Mouse (Mus musculus): ENCODE measurements around the gene Olfr706.
"Not testable (repeated sequence)": the region's sequence is repeated elsewhere in the genome, so short reads cannot be mapped to it uniquely, and the experiment has no call there.

Olfr706 gene

GRCm38 (mm10) chr7:106888062-106888461 is at the start of gene Olfr706:
TSS of gene Olfr706 (minus strand) at chr7:106888162.
- DNase-seq = no peak

DNA sequence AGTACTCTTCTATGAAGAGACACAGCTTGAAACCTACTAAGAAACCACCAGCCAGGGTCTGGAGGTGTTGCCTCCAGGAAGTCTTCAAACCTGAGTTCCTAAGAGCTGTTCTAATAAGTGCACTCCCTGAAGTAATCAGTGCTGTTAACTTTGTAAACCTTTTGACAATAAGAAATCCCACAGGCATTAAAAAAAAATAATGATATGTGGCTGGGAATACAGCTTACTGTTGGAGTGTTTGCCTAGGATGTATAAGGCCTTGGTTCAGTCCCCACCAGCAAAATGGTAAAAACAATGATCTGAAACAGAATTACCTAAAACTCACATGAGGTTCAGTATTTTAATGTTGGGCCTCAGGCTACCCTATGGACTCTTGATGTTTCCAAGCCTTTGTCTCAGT is 44.2 kb upstream of the Olfr706 start, which contains the start of gene Olfr709-ps1:
Gene Olfr709-ps1 (minus strand): TSS at position 101 of the 400 bp plus-strand sequence.
- DNase-seq = no peak

DNA sequence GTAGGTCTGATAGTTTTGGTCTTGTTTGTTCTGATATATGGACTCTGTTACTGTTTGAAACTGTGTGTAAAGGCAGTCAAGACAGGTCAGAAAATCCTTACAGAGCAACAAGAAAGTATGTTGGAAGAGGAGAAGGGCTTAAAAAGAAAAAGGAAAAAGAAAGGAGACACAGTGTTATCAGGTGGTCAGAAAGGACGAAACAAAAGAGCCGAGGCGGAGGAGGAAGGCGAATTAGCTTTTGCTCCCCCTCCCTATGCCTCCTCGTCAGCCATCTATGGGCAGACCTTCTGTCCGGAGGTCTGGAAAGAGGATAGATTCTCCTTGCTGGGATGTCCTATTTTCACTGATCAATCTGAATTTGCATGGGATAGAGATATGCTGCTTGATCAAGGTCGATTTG is 33.0 kb upstream of the Olfr706 start:
- peak in 1 of 2 experiments; percentile 42 for DNase-seq

- no peak for DNase-seq
These were observed 19.7 kb upstream of the Olfr706 start, which contains the start of gene Olfr1532-ps1 for GRCm38 (mm10) chr7:106907676-106908075. TSS of gene Olfr1532-ps1 (plus strand) at chr7:106908001.

GRCm38 (mm10) chr7:106901141-106901540 is 13.2 kb upstream of the Olfr706 start, which contains the start of gene Olfr707:
TSS of gene Olfr707 (minus strand) at chr7:106901241.
- DNase-seq = not testable (repeated sequence)

GRCm38 (mm10) chr7:106876791-106877190 is 11.2 kb downstream of the Olfr706 start, which contains the start of gene Olfr705:
TSS of gene Olfr705 (minus strand) at chr7:106876891.
- DNase-seq = no peak

GRCm38 (mm10) chr7:106862885-106863284 is 25.1 kb downstream of the Olfr706 start, which contains the start of gene Olfr704:
TSS of gene Olfr704 (plus strand) at chr7:106863185.
- no peak for DNase-seq

DNA sequence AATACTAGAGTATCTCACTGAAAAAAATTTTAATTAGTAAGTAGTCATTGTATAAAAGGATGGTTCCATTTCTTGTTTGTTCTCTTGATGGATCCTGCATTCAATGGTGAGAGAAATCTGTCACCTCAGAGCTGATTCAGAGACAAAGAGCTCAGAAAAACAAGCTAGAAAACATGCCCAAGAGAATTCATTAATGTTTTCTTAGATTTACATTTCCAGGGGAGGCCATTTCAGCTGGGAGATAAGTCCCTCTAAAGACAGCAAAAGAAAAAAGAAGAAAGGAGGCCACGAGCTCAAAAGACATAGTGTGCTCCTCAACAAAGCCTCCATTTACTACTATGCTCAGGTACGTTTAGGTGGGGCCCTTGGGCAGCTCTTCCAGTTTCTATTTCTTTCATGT is 44.9 kb downstream of the Olfr706 start, which contains the start of gene Olfr703:
Gene Olfr703 (plus strand): TSS at position 301 of the 400 bp plus-strand sequence.
- no peak for DNase-seq

GRCm38 (mm10) chr7:106833793-106834192 is 54.2 kb downstream of the Olfr706 start, which contains the start of gene Olfr702:
TSS of gene Olfr702 (minus strand) at chr7:106833893.
- DNase-seq = no peak

All from kidney, postnatal 25 days (tissue).